Mouse (Mus musculus) heart, adult 18-20 months (tissue): ENCODE results near the gene Prr27. TPM values are rescaled to one million over a fixed set of nuclear protein-coding genes. Genes with fewer than 3 reads are reported as not detected.

ENCODE experiments used
- DNase-seq, 2 experiments: peaks; one replicate each; pipeline ENCODE4 v3.0.0; 2021 to 2022; ENCODE audit warnings: mixed read lengths in 1 of 2
- long read RNA-seq, 2 experiments: library from polyadenylated mRNA; stranded (forward); transcript quantifications; one replicate each; pipeline ENCODE4 v2.0.0; 2021
- total RNA-seq, 2 experiments: library from RNA; stranded (reverse); gene quantifications; 2 replicates each; pipeline ENCODE4 v1.2.3; 2021

Gene Prr27
- not detected for total RNA-seq
- long read RNA-seq, experiment 1, result 0 reads
- long read RNA-seq, experiment 2, result 0 reads

- no peak for DNase-seq
Observed at GRCm38 (mm10) chr5:87825386-87825785, at the start of gene Prr27. TSS of gene Prr27 (plus strand) at chr5:87825686.

GRCm38 (mm10) chr5:87782731-87783130, 42.8 kb upstream of the Prr27 start:
- no peak for DNase-seq

GRCm38 (mm10) chr5:87807782-87808181, 17.7 kb upstream of the Prr27 start, which contains the start of gene Csn1s2b:
TSS of gene Csn1s2b (plus strand) at chr5:87808082.
- DNase-seq, result no peak

GRCm38 (mm10) chr5:87809253-87809652, 16.2 kb upstream of the Prr27 start:
- DNase-seq, result no peak

- DNase-seq, result no peak
Observed at GRCm38 (mm10) chr5:87855136-87855716, 29.7 kb downstream of the Prr27 start.

- DNase-seq, result no peak
Observed at GRCm38 (mm10) chr5:87870084-87870483, 44.6 kb downstream of the Prr27 start.

GRCm38 (mm10) chr5:87871423-87871822, 45.9 kb downstream of the Prr27 start:
- DNase-seq, result no peak

GRCm38 (mm10) chr5:87884729-87885128, 59.2 kb downstream of the Prr27 start, which contains the start of gene Odam:
TSS of gene Odam (plus strand) at chr5:87885029.
- no peak for DNase-seq

Other genes starting within 250 kb of the Prr27 start
- gene Sult1e1, start 234.1 kb upstream of the Prr27 start, total RNA-seq, result under 1 TPM in 1 of 2 experiments, not detected in 1; 0.57 TPM
- not detected for gene Csn1s1, start 159.5 kb upstream of the Prr27 start, total RNA-seq
- gene Csn2, start 126.1 kb upstream of the Prr27 start, total RNA-seq, result not detected
- gene Csn1s2a, start 51.1 kb upstream of the Prr27 start, total RNA-seq, result not detected
- not detected for gene Csn1s2b, start 17.6 kb upstream of the Prr27 start, total RNA-seq
- gene Odam, start 59.3 kb downstream of the Prr27 start, total RNA-seq, result not detected
- not detected for gene Csn3, start 99.9 kb downstream of the Prr27 start, total RNA-seq
- not detected for gene 2310003L06Rik, start 143.8 kb downstream of the Prr27 start, total RNA-seq
- gene Gm28434, start 143.8 kb downstream of the Prr27 start, total RNA-seq, result not detected
- gene Cabs1, start 153.8 kb downstream of the Prr27 start, total RNA-seq, result not detected
- gene Smr3a, start 176.9 kb downstream of the Prr27 start, total RNA-seq, result not detected